Mouse (Mus musculus) neural tube, embryonic 15.5 days (tissue): Measurements from ENCODE around the gene Rad51b. TPM values are rescaled to one million over a fixed set of nuclear protein-coding genes. Genes with fewer than 3 reads are reported as not detected.

ENCODE experiments used
- ATAC-seq: fragments of 200-750 bp; cut with Nextera tagmentation; 2 replicates; pipeline ENCODE4 v1.8.0; 2017; ENCODE audit warnings: mild to moderate bottlenecking, moderate TSS enrichment, moderate library complexity; ENCODE audit not compliant: low FRiP score
- H3K27ac ChIP-seq: fragments of 300-500 bp; sonication (generic); replicated peaks from 2 replicates; pipeline ENCODE4 v1.5.1; 2015; ENCODE audit warnings: mild to moderate bottlenecking, inconsistent platforms
- H3K27me3 ChIP-seq: fragments of 300-500 bp; sonication (generic); replicated peaks from 2 replicates; pipeline ENCODE4 v1.6.1; 2015; ENCODE audit warnings: inconsistent platforms
- H3K36me3 ChIP-seq: fragments of 300-500 bp; sonication (generic); 2 replicates; pipeline ENCODE4 v1.6.1; 2015; ENCODE audit warnings: inconsistent platforms
- H3K4me1 ChIP-seq: fragments of 300-500 bp; sonication (generic); 2 replicates; pipeline ENCODE4 v1.6.1; 2015; ENCODE audit warnings: inconsistent platforms
- H3K4me2 ChIP-seq: fragments of 300-500 bp; sonication (generic); 2 replicates; pipeline ENCODE4 v1.6.1; 2015; ENCODE audit warnings: inconsistent platforms, mild to moderate bottlenecking, moderate library complexity
- H3K4me3 ChIP-seq: fragments of 300-500 bp; sonication (generic); replicated peaks from 2 replicates; pipeline ENCODE4 v1.5.1; 2015; ENCODE audit warnings: mild to moderate bottlenecking, inconsistent platforms
- H3K9ac ChIP-seq: fragments of 300-500 bp; sonication (generic); replicated peaks from 2 replicates; pipeline ENCODE4 v1.6.1; 2015; ENCODE audit warnings: mild to moderate bottlenecking, inconsistent platforms
- H3K9me3 ChIP-seq: fragments of 300-500 bp; sonication (generic); replicated peaks from 2 replicates; pipeline ENCODE4 v1.6.1; 2016; ENCODE audit warnings: inconsistent platforms
- WGBS: fragments of 180-500 bp; shearing (Covaris S2); methylation state at CpG from one replicate; pipeline ENCODE4 v1.1.7; 2015; ENCODE audit warnings: mixed read lengths; 5-methylcytosine and 5-hydroxymethylcytosine counted together
- polyA plus RNA-seq: library from polyadenylated mRNA; unstranded; fragments of >200 nt; fragmentation: Nextera tagmentation; extraction: Ambion mirVana; gene quantifications from 2 replicates; pipeline ENCODE4 v1.2.1, GENCODE M21; 2015

Rad51b gene
- polyA plus RNA-seq, 1 experiment from 2014 or later, result 1.4 TPM

DNA sequence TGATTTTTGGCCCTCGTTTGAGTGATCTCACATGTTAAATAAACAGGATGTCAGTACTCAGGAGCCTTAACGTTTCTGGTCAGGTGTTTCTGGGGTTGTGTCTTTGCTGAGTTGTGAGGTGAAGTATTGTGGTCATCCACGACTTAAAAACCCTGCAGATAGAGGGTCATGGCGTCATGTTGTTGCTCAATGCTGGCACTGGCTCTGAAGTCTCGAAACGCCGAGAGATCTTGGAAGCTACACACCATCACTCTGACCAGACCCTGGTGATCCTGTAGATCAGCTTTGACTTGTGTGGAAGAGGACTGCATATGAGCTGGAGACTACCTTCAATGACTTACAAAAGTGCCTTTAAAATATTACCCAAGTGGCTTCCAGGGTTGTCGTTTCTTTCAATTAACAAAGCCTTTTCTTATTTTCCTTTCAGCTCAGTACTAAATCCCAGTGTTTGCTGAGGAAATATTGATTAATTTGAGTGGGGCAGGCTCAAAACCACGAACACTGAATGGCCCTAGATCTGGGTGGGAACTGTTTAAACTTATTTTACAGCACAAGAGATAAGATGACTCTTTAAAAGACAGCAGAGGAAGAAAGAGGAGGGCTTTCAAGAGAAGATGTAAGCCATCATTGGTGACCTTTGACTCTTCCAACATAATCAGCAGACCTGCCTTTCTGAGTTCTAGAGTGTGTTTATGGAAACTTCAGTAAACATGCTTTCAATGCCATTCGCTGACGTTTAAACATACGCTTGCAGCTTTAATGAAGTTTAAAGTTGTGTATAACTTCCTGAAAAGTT lies 144.3 kb downstream of the Rad51b start:
- Histone ChIP-seq H3K4me2 (no peak overlapping the region), H3K4me3 (no peak overlapping the region), H3K4me1 (no peaks in the 10 kb centered on the region), H3K36me3 (no peaks in the 10 kb centered on the region), H3K27ac (no peak overlapping the region), H3K9ac (no peak overlapping the region), H3K9me3 (no peaks in the 10 kb centered on the region), H3K27me3 (no peaks in the 10 kb centered on the region)
- WGBS, result 83% methylated on average over 12 of the region's 12 CpGs
- no peak for ATAC-seq

DNA sequence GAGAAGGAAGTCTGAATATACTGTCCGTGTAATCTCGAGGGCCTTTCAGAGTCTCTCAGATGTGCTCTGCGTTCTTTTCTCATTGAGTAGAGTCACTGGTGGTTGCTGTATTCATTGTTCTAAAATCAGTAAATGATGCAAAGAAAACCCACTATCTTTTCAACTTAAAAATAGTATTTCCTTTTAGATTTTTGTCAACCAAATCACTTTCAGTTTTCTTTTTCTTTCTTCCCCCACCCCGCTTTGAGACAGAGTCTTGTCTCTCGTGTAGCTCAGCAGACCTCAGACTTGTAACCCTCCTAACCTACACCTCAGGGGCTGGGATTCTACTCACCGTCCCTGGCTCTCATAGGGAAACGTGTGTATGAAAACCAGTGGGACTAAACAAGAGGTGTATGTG lies 145.0 kb downstream of the Rad51b start:
- H3K27me3 ChIP-seq, result no peaks in the 10 kb centered on the region
- no peaks in the 10 kb centered on the region for H3K9me3 ChIP-seq
- H3K36me3 ChIP-seq, result no peaks in the 10 kb centered on the region
- no peak overlapping the region for H3K27ac ChIP-seq
- H3K4me3 ChIP-seq, result no peak overlapping the region
- 67% methylated on average over 7 of the region's 7 CpGs for WGBS
- H3K4me2 ChIP-seq, result no peak overlapping the region
- H3K4me1 ChIP-seq, result no peaks in the 10 kb centered on the region
- H3K9ac ChIP-seq, result no peak overlapping the region
- ATAC-seq, result no peak

DNA sequence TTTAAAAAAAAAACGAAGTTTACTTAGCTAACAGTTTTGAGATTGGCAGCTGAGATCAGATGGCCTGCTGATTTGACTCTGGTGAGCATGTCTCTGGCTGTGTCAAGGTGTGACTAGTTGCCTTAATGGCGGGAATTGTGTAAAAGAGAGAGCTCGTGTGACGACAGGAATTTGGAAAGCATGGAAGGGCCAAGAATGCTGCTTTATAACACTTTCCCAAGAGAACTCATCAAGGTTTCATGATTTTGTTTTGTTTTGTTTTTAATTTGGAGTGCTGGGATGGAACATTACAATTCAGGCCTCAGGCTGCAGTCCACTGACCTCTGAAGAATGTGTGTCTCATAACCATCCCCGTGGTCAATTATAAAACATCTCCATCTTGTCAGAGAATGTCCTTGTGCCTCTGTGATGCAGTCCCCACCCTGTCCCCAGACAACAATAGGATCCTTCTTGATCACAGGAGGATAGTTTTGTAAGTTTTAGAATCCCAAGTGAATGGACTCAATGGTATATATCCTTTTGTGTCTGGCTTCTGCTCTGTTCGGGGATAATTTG lies 145.8 kb downstream of the Rad51b start:
- Histone ChIP-seq H3K9me3 (no peaks in the 10 kb centered on the region), H3K36me3 (no peaks in the 10 kb centered on the region), H3K27me3 (no peaks in the 10 kb centered on the region), H3K9ac (no peak overlapping the region), H3K4me1 (no peaks in the 10 kb centered on the region), H3K4me3 (no peak overlapping the region), H3K27ac (no peak overlapping the region), H3K4me2 (no peak overlapping the region)
- ATAC-seq, result no peak
- 64% methylated on average over 6 of the region's 6 CpGs for WGBS

DNA sequence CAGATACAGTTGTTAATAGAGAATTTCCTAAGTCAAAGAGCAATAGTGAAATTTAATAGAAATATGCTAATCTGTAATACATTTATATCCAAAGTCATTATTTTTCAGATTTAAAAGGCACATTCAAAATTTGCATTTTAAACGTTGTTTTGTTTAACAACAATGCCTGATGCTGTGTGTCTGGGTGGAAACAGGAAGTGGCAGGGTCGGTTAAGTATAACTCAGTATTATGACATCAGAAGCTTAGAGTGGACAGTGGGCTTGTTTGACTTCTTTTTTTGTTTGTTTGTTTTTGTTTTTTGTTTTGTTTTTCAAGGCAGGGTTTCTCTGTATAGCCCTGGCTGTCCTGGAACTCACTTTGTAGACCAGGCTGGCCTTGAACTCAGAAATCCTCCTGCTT lies 147.6 kb downstream of the Rad51b start:
- H3K27me3 ChIP-seq, result no peaks in the 10 kb centered on the region
- H3K27ac ChIP-seq, result no peak overlapping the region
- WGBS, result 81% methylated on average over 2 of the region's 2 CpGs
- no peak overlapping the region for H3K4me2 ChIP-seq
- no peak for ATAC-seq
- H3K4me1 ChIP-seq, result no peaks in the 10 kb centered on the region
- H3K4me3 ChIP-seq, result no peak overlapping the region
- no peak overlapping the region for H3K9ac ChIP-seq
- no peaks in the 10 kb centered on the region for H3K9me3 ChIP-seq
- no peaks in the 10 kb centered on the region for H3K36me3 ChIP-seq

DNA sequence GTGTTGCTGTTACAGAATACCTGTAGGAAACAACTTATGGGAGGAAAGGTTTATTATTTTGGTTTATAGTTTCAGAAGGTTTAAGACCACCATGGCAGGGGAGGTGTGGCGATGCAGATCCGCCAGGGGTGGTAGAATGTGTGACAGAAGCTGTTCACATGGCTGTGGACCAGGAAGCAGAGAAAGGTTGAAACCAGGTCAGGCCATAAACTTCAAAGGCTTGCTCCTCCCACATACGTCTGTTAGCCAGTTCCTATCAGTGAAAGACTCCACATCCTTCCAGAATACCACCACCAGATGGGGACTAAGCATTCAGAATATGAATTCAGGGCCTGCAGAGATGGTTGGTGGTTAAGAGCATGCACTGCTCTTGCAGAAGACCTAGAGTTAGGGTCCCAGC lies 150.0 kb downstream of the Rad51b start:
- Histone ChIP-seq H3K4me1 (no peaks in the 10 kb centered on the region), H3K4me3 (no peak overlapping the region), H3K4me2 (no peak overlapping the region), H3K36me3 (no peaks in the 10 kb centered on the region), H3K27ac (no peak overlapping the region), H3K9me3 (no peaks in the 10 kb centered on the region), H3K27me3 (no peaks in the 10 kb centered on the region), H3K9ac (no peak overlapping the region)
- WGBS, result 77% methylated on average over 3 of the region's 3 CpGs
- ATAC-seq, result no peak

DNA sequence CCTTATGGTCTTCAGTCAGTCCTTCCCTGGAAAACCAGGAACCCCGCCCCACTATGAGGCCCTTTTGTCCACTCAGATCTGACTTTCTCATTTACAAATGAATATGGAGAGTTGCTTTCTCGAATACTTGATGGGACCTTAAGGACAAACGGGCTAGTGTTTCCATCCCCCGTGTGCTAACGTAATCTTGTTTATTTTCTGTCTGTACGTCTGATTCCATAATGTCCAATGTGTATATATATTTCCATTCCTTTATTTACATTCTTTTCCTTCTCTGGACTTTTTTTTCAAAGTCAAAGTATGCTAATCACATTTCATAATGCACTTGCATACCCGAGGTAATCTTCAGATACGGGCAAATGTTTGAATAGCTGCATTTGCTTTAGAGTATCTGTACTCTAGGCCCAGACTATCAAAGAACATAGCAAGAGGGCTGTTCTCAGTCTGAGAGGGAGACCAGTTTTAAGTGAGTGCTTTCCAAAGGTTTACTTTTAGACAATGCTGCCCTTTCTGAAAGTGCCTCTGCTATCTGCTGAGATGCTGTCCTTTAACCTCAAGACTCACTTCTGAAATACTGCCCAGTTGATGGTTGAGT lies 152.8 kb downstream of the Rad51b start:
- Histone ChIP-seq H3K27me3 (no peaks in the 10 kb centered on the region), H3K4me2 (no peak overlapping the region), H3K36me3 (no peaks in the 10 kb centered on the region), H3K9me3 (no peaks in the 10 kb centered on the region), H3K4me1 (no peaks in the 10 kb centered on the region), H3K9ac (no peak overlapping the region), H3K27ac (no peak overlapping the region), H3K4me3 (no peak overlapping the region)
- 73% methylated on average over 8 of the region's 8 CpGs for WGBS
- no peak for ATAC-seq

DNA sequence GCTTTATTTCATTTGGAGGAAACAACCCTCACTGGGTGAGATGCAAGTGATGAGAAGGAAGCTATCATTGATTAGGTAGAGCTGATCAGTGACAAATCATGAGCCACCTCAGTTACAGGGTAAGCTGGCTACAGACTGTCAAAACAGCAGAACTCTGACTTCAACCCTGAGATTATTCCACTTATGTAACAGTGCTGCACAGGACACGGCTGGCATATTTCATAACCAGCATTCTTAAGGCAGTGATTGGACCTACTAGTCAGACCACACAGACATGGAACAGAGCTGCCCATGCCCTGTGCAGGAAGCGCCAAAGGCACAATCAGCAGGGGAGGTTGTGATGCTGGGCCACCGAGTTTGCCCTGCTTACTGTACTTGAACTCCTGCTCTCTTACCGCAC lies 155.8 kb downstream of the Rad51b start:
- Histone ChIP-seq H3K9ac (no peak overlapping the region), H3K27ac (no peak overlapping the region), H3K4me3 (no peak overlapping the region), H3K4me1 (peaks cover 8% of the 10 kb centered on the region; the same call in 1 of the 2 replicates), H3K4me2 (no peak overlapping the region), H3K27me3 (no peaks in the 10 kb centered on the region), H3K36me3 (no peaks in the 10 kb centered on the region), H3K9me3 (no peaks in the 10 kb centered on the region)
- ATAC-seq, result no peak
- WGBS, result 90% methylated on average over 4 of the region's 4 CpGs

DNA sequence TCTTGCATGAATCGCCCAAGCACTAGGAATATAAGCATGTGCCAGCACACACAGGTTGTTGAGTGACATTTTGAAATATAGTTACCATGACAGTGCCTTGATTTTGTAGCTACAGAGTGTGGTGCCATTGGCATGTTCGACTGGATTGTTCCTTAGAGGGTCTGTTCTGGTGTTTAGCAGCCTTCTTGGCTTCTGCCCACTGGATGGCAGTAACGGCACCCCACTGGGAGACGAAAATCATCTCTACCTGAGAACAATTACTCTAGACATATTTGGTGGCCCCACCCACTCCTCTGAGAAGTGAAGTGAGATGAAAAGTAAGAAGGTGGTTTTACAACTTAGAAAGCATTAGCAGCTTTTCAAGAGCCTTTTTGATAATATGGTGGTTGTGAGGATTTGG lies 156.9 kb downstream of the Rad51b start:
- Histone ChIP-seq H3K4me1 (peaks cover 8% of the 10 kb centered on the region; the same call in 1 of the 2 replicates), H3K36me3 (no peaks in the 10 kb centered on the region), H3K27ac (no peak overlapping the region), H3K4me3 (no peak overlapping the region), H3K27me3 (no peaks in the 10 kb centered on the region), H3K9me3 (no peaks in the 10 kb centered on the region), H3K9ac (no peak overlapping the region), H3K4me2 (no peak overlapping the region)
- 85% methylated on average over 4 of the region's 4 CpGs for WGBS
- ATAC-seq, result no peak

DNA sequence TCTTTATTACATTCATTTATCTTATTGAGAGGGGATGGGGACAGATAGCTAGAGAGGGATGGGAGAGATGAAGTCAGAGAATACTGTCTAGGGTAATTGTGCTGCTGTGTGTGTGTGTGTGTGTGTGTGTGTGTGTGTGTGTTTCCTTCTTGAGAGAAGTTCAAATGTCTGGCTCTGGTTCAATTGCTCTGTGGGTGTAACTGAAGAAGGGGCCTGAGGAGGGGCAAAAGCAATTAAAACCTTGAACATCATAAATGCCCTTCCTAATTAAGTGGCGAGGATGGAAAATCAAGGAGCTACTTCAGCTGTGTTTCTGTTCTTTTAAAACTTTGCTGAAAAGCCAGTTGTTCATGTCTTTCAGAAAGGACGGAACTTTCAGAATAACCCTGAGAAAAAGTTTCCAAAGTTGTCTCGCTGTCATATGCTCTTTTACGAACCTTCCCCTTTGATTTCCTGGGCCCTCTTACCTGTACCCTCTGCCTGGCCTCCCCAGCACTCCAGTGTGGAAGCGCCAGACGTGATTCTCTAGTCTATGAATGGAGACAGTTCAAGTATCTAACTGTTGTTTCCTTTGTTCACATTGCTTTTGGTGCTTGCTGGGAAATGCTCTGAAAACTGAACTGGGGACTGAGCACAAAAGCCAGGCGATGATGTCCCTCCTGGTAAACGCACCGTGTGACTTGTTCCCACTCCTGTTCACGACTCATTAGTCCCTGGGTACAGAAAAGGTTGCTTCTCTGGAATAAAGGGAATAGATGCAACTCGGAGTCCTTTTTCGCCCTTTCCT lies 158.2 kb downstream of the Rad51b start:
- peaks cover 8% of the 10 kb centered on the region; the same call in 1 of the 2 replicates for H3K4me1 ChIP-seq
- no peak overlapping the region for H3K4me2 ChIP-seq
- no peak overlapping the region for H3K9ac ChIP-seq
- H3K9me3 ChIP-seq, result no peaks in the 10 kb centered on the region
- H3K36me3 ChIP-seq, result no peaks in the 10 kb centered on the region
- H3K27ac ChIP-seq, result no peak overlapping the region
- ATAC-seq, result no peak
- H3K4me3 ChIP-seq, result no peak overlapping the region
- 25% methylated on average over 12 of the region's 12 CpGs for WGBS
- H3K27me3 ChIP-seq, result no peaks in the 10 kb centered on the region

DNA sequence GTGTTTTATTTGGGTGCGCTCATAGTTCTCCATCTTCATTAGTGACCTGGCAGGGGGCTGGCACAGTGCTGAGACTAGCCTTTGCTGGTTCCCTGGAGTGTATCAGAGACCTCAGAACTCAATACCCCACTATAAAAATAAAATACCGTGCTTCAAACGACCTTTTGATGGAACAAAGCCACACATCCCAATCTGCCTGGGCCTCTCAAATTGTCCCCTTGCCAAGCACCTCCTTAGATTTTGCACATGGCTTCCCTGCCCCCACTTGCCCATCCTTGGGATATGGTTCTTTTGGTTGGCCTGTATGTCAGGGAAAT lies 158.7 kb downstream of the Rad51b start:
- no peaks in the 10 kb centered on the region for H3K9me3 ChIP-seq
- no peak for ATAC-seq
- H3K4me1 ChIP-seq, result peaks cover 8% of the 10 kb centered on the region; the same call in 1 of the 2 replicates
- H3K9ac ChIP-seq, result no peak overlapping the region
- 10% methylated on average over 3 of the region's 3 CpGs for WGBS
- no peak overlapping the region for H3K4me3 ChIP-seq
- no peak overlapping the region for H3K4me2 ChIP-seq
- no peaks in the 10 kb centered on the region for H3K27me3 ChIP-seq
- no peaks in the 10 kb centered on the region for H3K36me3 ChIP-seq
- H3K27ac ChIP-seq, result no peak overlapping the region

DNA sequence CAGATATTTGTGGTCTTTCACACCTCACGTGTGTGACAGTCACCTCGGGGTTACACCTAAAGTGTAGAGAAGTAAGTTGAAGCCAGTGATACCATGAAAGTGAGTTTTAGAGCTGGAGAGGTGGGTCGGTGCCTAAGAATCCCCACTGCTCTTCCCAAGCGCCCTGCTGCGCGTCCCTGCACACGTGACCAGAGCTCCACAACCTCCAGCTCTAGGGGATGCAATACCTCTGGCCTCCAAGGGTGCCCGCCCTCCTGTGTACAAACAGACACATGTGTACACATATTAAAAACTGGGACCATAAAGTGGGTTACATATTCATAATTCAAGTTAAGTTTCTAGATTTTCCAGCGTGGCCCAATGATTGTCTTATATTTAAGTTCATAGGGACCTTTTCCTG lies 159.2 kb downstream of the Rad51b start:
- Histone ChIP-seq H3K36me3 (no peaks in the 10 kb centered on the region), H3K9ac (no peak overlapping the region), H3K4me2 (no peak overlapping the region), H3K27ac (no peak overlapping the region), H3K9me3 (no peaks in the 10 kb centered on the region), H3K27me3 (no peaks in the 10 kb centered on the region), H3K4me1 (peaks cover 8% of the 10 kb centered on the region; the same call in 1 of the 2 replicates), H3K4me3 (no peak overlapping the region)
- 87% methylated on average over 9 of the region's 9 CpGs for WGBS
- no peak for ATAC-seq

DNA sequence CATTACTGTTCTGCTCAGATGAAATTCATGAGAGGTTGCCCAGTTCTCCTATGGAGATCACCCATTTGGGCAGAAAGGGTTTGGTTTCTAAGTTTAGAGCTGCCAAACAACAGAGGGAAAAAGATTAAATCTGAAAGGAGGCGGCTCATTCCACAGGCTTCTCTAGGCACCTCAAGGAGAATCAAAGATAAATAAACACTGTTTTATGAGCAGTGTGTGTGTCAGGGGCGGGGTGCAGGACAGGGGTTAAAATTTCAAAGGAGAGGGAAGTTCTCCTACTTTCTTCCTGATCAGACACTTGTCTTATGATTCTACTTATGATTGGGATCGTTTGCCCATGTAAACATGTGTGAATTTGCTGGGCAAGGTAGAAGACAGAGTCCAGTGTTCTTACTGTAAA lies 166.3 kb downstream of the Rad51b start:
- Histone ChIP-seq H3K9ac (no peak overlapping the region), H3K36me3 (no peaks in the 10 kb centered on the region), H3K4me3 (no peak overlapping the region), H3K9me3 (no peaks in the 10 kb centered on the region), H3K4me1 (no peaks in the 10 kb centered on the region), H3K27me3 (no peaks in the 10 kb centered on the region), H3K27ac (no peak overlapping the region), H3K4me2 (no peak overlapping the region)
- WGBS, result 78% methylated on average over 3 of the region's 3 CpGs
- ATAC-seq, result no peak
